29 mouse cellular contexts compared by ENCODE assay signal in the genomic region with DNA sequence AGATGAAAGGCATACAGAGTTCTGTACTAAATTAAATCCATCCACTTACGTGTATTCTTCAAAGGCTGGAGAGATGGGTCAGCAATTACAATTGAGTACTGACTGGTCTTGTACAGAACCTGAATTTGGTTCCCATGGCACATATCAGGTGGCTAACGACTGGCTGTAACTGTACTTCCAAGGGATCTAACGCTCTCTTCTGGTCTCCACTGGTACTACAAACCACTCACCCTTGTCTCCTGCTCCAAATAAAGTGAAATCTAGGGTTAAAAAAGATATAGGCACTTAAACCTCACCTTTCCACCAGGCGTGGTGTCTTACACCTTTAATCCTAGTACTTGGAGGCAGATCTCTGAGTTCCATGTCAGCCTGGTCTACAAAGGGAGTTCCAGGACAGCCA. TPM values are rescaled to one million over a fixed set of nuclear protein-coding genes. Genes with fewer than 3 reads are reported as not detected.
DNase-seq lines count a peak whose midpoint lies in the region; ATAC-seq and TF ChIP-seq lines count a peak whose summit lies in the region.
"Had no signal": no experiment of that assay in that cellular context is flagged by ENCODE, and none has a peak within 500 bp of the region (broad histone marks: within the 10 kb centered on the region; RNA-seq: fewer than 3 reads in every experiment).

No protein-coding gene starts in this region.

- no peak overlapping the region for H3K4me3 ChIP-seq in kidney, postnatal 0 days (replicated peaks; ENCODE audit: low read depth, low read length)
- H3K4me3 ChIP-seq: embryonic facial prominence, embryonic 10.5 days; embryonic facial prominence, embryonic 13.5 days; erythroblast, embryonic 14.5 days; forebrain, embryonic 12.5 days; forebrain, embryonic 15.5 days; heart, adult 2 months; heart, embryonic 10.5 days had no signal

- 0 out of 2 replicates have a peak, but pooled peaks have one; percentile 11 for TF ChIP-seq CTCF in kidney, postnatal 0 days (IDR thresholded peaks at IDR 0.05; ENCODE audit: low read depth)

- no peaks in the 10 kb centered on the region; the same call in 1 of the 2 replicates for H3K4me1 ChIP-seq in kidney, postnatal 0 days (replicated peaks; ENCODE audit: insufficient read depth, low read length)

- H3K9ac ChIP-seq in kidney, postnatal 0 days (ENCODE audit: low read depth, low read length), result no peak overlapping the region
- H3K9ac ChIP-seq: embryonic facial prominence, embryonic 13.5 days; forebrain, embryonic 12.5 days; forebrain, embryonic 15.5 days; hindbrain, embryonic 14.5 days had no signal

- no peak overlapping the region for H3K27ac ChIP-seq in kidney, postnatal 0 days
- H3K27ac ChIP-seq: embryonic facial prominence, embryonic 10.5 days; embryonic facial prominence, embryonic 13.5 days; forebrain, embryonic 12.5 days; forebrain, embryonic 15.5 days; heart, adult 2 months; heart, embryonic 10.5 days; hindbrain, embryonic 14.5 days; hindbrain, postnatal 0 days had no signal

- intact Hi-C loops in left cerebral cortex, postnatal 25 days (cut with DNase I), result no loop called here

- 61% methylated on average over 4 of the region's 4 CpGs for WGBS in kidney, postnatal 0 days

- no peak for ATAC-seq in kidney, postnatal 0 days (replicated peaks; ENCODE audit: low FRiP score, low read depth)
- ATAC-seq: forebrain, embryonic 15.5 days; hindbrain, postnatal 0 days; inflammation-experienced regulatory T-cells, adult 6 months; intestine, embryonic 16.5 days had no signal

- no peaks in the 10 kb centered on the region for H3K36me3 ChIP-seq in kidney, postnatal 0 days (ENCODE audit: insufficient read depth, low read length)
- H3K36me3 ChIP-seq: embryonic facial prominence, embryonic 10.5 days; embryonic facial prominence, embryonic 13.5 days; forebrain, embryonic 12.5 days; forebrain, embryonic 15.5 days; heart, embryonic 10.5 days had no signal

- H3K27me3 ChIP-seq in kidney, postnatal 0 days (ENCODE audit: insufficient read depth, low read length), result no peaks in the 10 kb centered on the region
- H3K27me3 ChIP-seq: CH12.LX had no signal

- no peaks in the 10 kb centered on the region for H3K9me3 ChIP-seq in kidney, postnatal 0 days (replicated peaks; ENCODE audit: low read length)
- H3K9me3 ChIP-seq: embryonic facial prominence, embryonic 10.5 days; embryonic facial prominence, embryonic 13.5 days; forebrain, embryonic 12.5 days; forebrain, embryonic 15.5 days; heart, embryonic 10.5 days had no signal

- no peak overlapping the region for H3K4me2 ChIP-seq in kidney, postnatal 0 days (ENCODE audit: low read length)
- H3K4me2 ChIP-seq: embryonic facial prominence, embryonic 13.5 days; forebrain, embryonic 12.5 days; forebrain, embryonic 15.5 days; hindbrain, embryonic 14.5 days had no signal

- no peak for DNase-seq in kidney, postnatal 0 days (ENCODE audit: low spot score)
- DNase-seq in kidney, adult 8-10 months, result no peak
- peak; percentile 37 for DNase-seq in 416B (ENCODE audit: low read depth)
- DNase-seq in R1 (ENCODE audit: low read depth, low spot score), result peak; percentile 64
- no peak for DNase-seq in adrenal gland, adult 8-10 months
- DNase-seq in left cerebral cortex, postnatal 25 days (ENCODE audit: low spot score in 2 of 2), result no peak
- DNase-seq: adrenal gland, adult 2 months; adrenal gland, postnatal 25 days; B cell, adult 2 months; cerebellum, adult 11-12 months; cerebellum, adult 8-10 months; cerebellum, postnatal 10 days; cerebellum, postnatal 36 days; embryo, embryonic 11 days; gastrocnemius, postnatal 10 days; gastrocnemius, postnatal 36 days; heart, adult 2 months; heart, postnatal 36 days had no signal

RNA-seq across cellular contexts. Expression of a gene that starts 2.8 kb away (rescaled TPM):
- 20.0 and 20.1 TPM in 2 replicates for polyA plus RNA-seq in kidney, postnatal 0 days (2015; fragmentation: Nextera tagmentation; extraction: Ambion mirVana)
- total RNA-seq in adrenal gland, adult 8-10 months (2022), result 10 to 100 TPM; 18.4 to 25.8 (median 23.1) TPM
- 10 to 100 TPM; 32.1 to 36.1 TPM for total RNA-seq in left cerebral cortex, postnatal 25 days (2021)

RNA-seq across cellular contexts. Expression of a gene that starts 4.2 kb away (rescaled TPM):
- polyA plus RNA-seq in kidney, postnatal 0 days (2015; fragmentation: Nextera tagmentation; extraction: Ambion mirVana), result 13.3 and 13.5 TPM in 2 replicates
- total RNA-seq in adrenal gland, adult 8-10 months (2022), result 10 to 100 TPM in 1 of 4 experiments, 1 to 10 TPM in 3; 5.4 to 10.2 (median 7.8) TPM
- total RNA-seq in left cerebral cortex, postnatal 25 days (2021), result 10 to 100 TPM in 1 of 2 experiments, 1 to 10 TPM in 1; 9.9 to 10.0 TPM
- total RNA-seq: CH12.LX had no signal
- polyA plus RNA-seq: erythroblast, embryonic 14.5 days had no signal

Comparison
In these comparisons a context has a peak if more than half of its experiments do, and no peak if none do; other contexts are left out.
1. DNase-seq: peak in 416B (single experiment) and R1 (single experiment); none in kidney, postnatal 0 days (single experiment), kidney, adult 8-10 months (0 of 2), adrenal gland, adult 8-10 months (single experiment) and left cerebral cortex, postnatal 25 days (0 of 2).